Mouse (Mus musculus): ENCODE measurements around the gene Oxa1l. TPM values are rescaled to one million over a fixed set of nuclear protein-coding genes. Genes with fewer than 3 reads are reported as not detected.
"Not testable (repeated sequence)": the region's sequence is repeated elsewhere in the genome, so short reads cannot be mapped to it uniquely, and the experiment has no call there.

Oxa1l gene
- polyA plus RNA-seq, 2 experiments: 52.7 to 82.1 TPM

GRCm38 (mm10) chr14:54329201-54329600, 31.4 kb upstream of the Oxa1l start:
- TF ChIP-seq POLR2A (IDR thresholded peaks at IDR 0.05; ENCODE audit: borderline replicate concordance, extremely low read depth, insufficient read depth, insufficient read length): no peak
- ATAC-seq (ENCODE audit: low FRiP score, low read depth) (no peak), DNase-seq (ENCODE audit: low spot score) (no peak)
- WGBS: 40% methylated on average over 9 of the region's 9 CpGs
- Histone ChIP-seq H3K27ac (replicated peaks; ENCODE audit: low read depth, low read length) (no peak overlapping the region), H3K27me3 (ENCODE audit: control insufficient read depth, insufficient read depth, low read length) (no peaks in the 10 kb centered on the region), H3K4me3 (replicated peaks; ENCODE audit: low read length) (no peak overlapping the region), H3K9ac (ENCODE audit: low read depth, low read length, severe bottlenecking) (no peak overlapping the region), H3K36me3 (ENCODE audit: control insufficient read depth, insufficient read depth, low read length) (no peaks in the 10 kb centered on the region), H3K4me1 (ENCODE audit: control insufficient read depth, insufficient read depth, low read length) (no peaks in the 10 kb centered on the region), H3K4me2 (replicated peaks; ENCODE audit: low read depth, low read length, severe bottlenecking) (no peak overlapping the region), H3K9me3 (ENCODE audit: control insufficient read depth, low read length) (no peaks in the 10 kb centered on the region)

GRCm38 (mm10) chr14:54331178-54331577, 29.5 kb upstream of the Oxa1l start:
- no peaks in the 10 kb centered on the region for H3K4me1 ChIP-seq (ENCODE audit: control insufficient read depth, insufficient read depth, low read length)
- no peak overlapping the region for H3K4me3 ChIP-seq (replicated peaks; ENCODE audit: low read length)
- no peak overlapping the region for H3K4me2 ChIP-seq (replicated peaks; ENCODE audit: low read depth, low read length, severe bottlenecking)
- no peaks in the 10 kb centered on the region for H3K27me3 ChIP-seq (ENCODE audit: control insufficient read depth, insufficient read depth, low read length)
- no peaks in the 10 kb centered on the region for H3K9me3 ChIP-seq (ENCODE audit: control insufficient read depth, low read length)
- H3K36me3 ChIP-seq (ENCODE audit: control insufficient read depth, insufficient read depth, low read length): no peaks in the 10 kb centered on the region
- WGBS: 79% methylated on average over 1 of the region's 1 CpGs
- H3K9ac ChIP-seq (ENCODE audit: low read depth, low read length, severe bottlenecking): no peak overlapping the region
- no peak overlapping the region for H3K27ac ChIP-seq (replicated peaks; ENCODE audit: low read depth, low read length)
- no peak for TF ChIP-seq POLR2A (IDR thresholded peaks at IDR 0.05; ENCODE audit: borderline replicate concordance, extremely low read depth, insufficient read depth, insufficient read length)
- ATAC-seq (ENCODE audit: low FRiP score, low read depth): no peak
- DNase-seq (ENCODE audit: low spot score): no peak

- Histone ChIP-seq H3K4me1 (ENCODE audit: control insufficient read depth, insufficient read depth, low read length) (no peaks in the 10 kb centered on the region), H3K4me2 (replicated peaks; ENCODE audit: low read depth, low read length, severe bottlenecking) (no peak overlapping the region), H3K36me3 (ENCODE audit: control insufficient read depth, insufficient read depth, low read length) (no peaks in the 10 kb centered on the region), H3K9me3 (ENCODE audit: control insufficient read depth, low read length) (no peaks in the 10 kb centered on the region), H3K4me3 (replicated peaks; ENCODE audit: low read length) (no peak overlapping the region), H3K27me3 (ENCODE audit: control insufficient read depth, insufficient read depth, low read length) (no peaks in the 10 kb centered on the region), H3K27ac (replicated peaks; ENCODE audit: low read depth, low read length) (no peak overlapping the region), H3K9ac (ENCODE audit: low read depth, low read length, severe bottlenecking) (no peak overlapping the region)
- TF ChIP-seq POLR2A (IDR thresholded peaks at IDR 0.05; ENCODE audit: borderline replicate concordance, extremely low read depth, insufficient read depth, insufficient read length): no peak
- ATAC-seq (ENCODE audit: low FRiP score, low read depth) (no peak), DNase-seq (ENCODE audit: low spot score) (no peak)
- WGBS: 83% methylated on average over 5 of the region's 5 CpGs
These were observed 28.2 kb upstream of the Oxa1l start for GRCm38 (mm10) chr14:54332176-54333074.

- H3K9ac ChIP-seq (ENCODE audit: low read depth, low read length, severe bottlenecking): no peak overlapping the region
- H3K27ac ChIP-seq (replicated peaks; ENCODE audit: low read depth, low read length): no peak overlapping the region
- H3K4me1 ChIP-seq (ENCODE audit: control insufficient read depth, insufficient read depth, low read length): no peaks in the 10 kb centered on the region
- H3K9me3 ChIP-seq (ENCODE audit: control insufficient read depth, low read length): no peaks in the 10 kb centered on the region
- ATAC-seq (ENCODE audit: low FRiP score, low read depth) (no peak), DNase-seq (ENCODE audit: low spot score) (no peak)
- H3K27me3 ChIP-seq (ENCODE audit: control insufficient read depth, insufficient read depth, low read length): no peaks in the 10 kb centered on the region
- H3K36me3 ChIP-seq (ENCODE audit: control insufficient read depth, insufficient read depth, low read length): no peaks in the 10 kb centered on the region
- TF ChIP-seq POLR2A (IDR thresholded peaks at IDR 0.05; ENCODE audit: borderline replicate concordance, extremely low read depth, insufficient read depth, insufficient read length): no peak
- 74% methylated on average over 8 of the region's 8 CpGs for WGBS
- H3K4me2 ChIP-seq (replicated peaks; ENCODE audit: low read depth, low read length, severe bottlenecking): no peak overlapping the region
- H3K4me3 ChIP-seq (replicated peaks; ENCODE audit: low read length): no peak overlapping the region
These were observed 27.0 kb upstream of the Oxa1l start for GRCm38 (mm10) chr14:54333452-54334189.

GRCm38 (mm10) chr14:54340836-54341235, 19.8 kb upstream of the Oxa1l start:
- no peak for ATAC-seq (ENCODE audit: low FRiP score, low read depth)
- no peak for DNase-seq (ENCODE audit: low spot score)
- no peaks in the 10 kb centered on the region for H3K27me3 ChIP-seq (ENCODE audit: control insufficient read depth, insufficient read depth, low read length)
- TF ChIP-seq POLR2A (IDR thresholded peaks at IDR 0.05; ENCODE audit: borderline replicate concordance, extremely low read depth, insufficient read depth, insufficient read length): no peak
- no peaks in the 10 kb centered on the region for H3K36me3 ChIP-seq (ENCODE audit: control insufficient read depth, insufficient read depth, low read length)
- H3K4me3 ChIP-seq (replicated peaks; ENCODE audit: low read length): no peak overlapping the region
- no peaks in the 10 kb centered on the region for H3K9me3 ChIP-seq (ENCODE audit: control insufficient read depth, low read length)
- H3K27ac ChIP-seq (replicated peaks; ENCODE audit: low read depth, low read length): no peak overlapping the region
- no peaks in the 10 kb centered on the region for H3K4me1 ChIP-seq (ENCODE audit: control insufficient read depth, insufficient read depth, low read length)
- H3K4me2 ChIP-seq (replicated peaks; ENCODE audit: low read depth, low read length, severe bottlenecking): no peak overlapping the region
- 63% methylated on average over 7 of the region's 7 CpGs for WGBS
- no peak overlapping the region for H3K9ac ChIP-seq (ENCODE audit: low read depth, low read length, severe bottlenecking)

GRCm38 (mm10) chr14:54341807-54342206, 18.8 kb upstream of the Oxa1l start:
- not testable (repeated sequence) for H3K4me3 ChIP-seq (replicated peaks; ENCODE audit: low read length); H3K27ac ChIP-seq (replicated peaks; ENCODE audit: low read depth, low read length); H3K4me1 ChIP-seq (ENCODE audit: control insufficient read depth, insufficient read depth, low read length); H3K9me3 ChIP-seq (ENCODE audit: control insufficient read depth, low read length); ATAC-seq (ENCODE audit: low FRiP score, low read depth); DNase-seq (ENCODE audit: low spot score); H3K4me2 ChIP-seq (replicated peaks; ENCODE audit: low read depth, low read length, severe bottlenecking); H3K27me3 ChIP-seq (ENCODE audit: control insufficient read depth, insufficient read depth, low read length); H3K36me3 ChIP-seq (ENCODE audit: control insufficient read depth, insufficient read depth, low read length); H3K9ac ChIP-seq (ENCODE audit: low read depth, low read length, severe bottlenecking)
- WGBS: 21% methylated on average over 2 of the region's 2 CpGs

- ATAC-seq (ENCODE audit: low FRiP score, low read depth); H3K9ac ChIP-seq (ENCODE audit: low read depth, low read length, severe bottlenecking); H3K27me3 ChIP-seq (ENCODE audit: control insufficient read depth, insufficient read depth, low read length); H3K9me3 ChIP-seq (ENCODE audit: control insufficient read depth, low read length); H3K4me1 ChIP-seq (ENCODE audit: control insufficient read depth, insufficient read depth, low read length); H3K4me2 ChIP-seq (replicated peaks; ENCODE audit: low read depth, low read length, severe bottlenecking); H3K27ac ChIP-seq (replicated peaks; ENCODE audit: low read depth, low read length); H3K36me3 ChIP-seq (ENCODE audit: control insufficient read depth, insufficient read depth, low read length); H3K4me3 ChIP-seq (replicated peaks; ENCODE audit: low read length); DNase-seq (ENCODE audit: low spot score): not testable (repeated sequence)
- 94% methylated on average over 16 of the region's 16 CpGs for WGBS
These were observed 9.7 kb upstream of the Oxa1l start for GRCm38 (mm10) chr14:54350773-54351541.
